Mouse (Mus musculus) MEL (cell line): ENCODE data around the gene Hist1h2af. TPM values are rescaled to one million over a fixed set of nuclear protein-coding genes. Genes with fewer than 3 reads are reported as not detected.

ENCODE experiments used
- DNase-seq: peaks from one replicate; pipeline ENCODE4 v3.0.0; 2011; ENCODE audit warnings: low read depth, low spot score
- H3K27ac ChIP-seq: 2 replicates; pipeline ENCODE4 v1.5.1; 2012; ENCODE audit warnings: low read depth, mild to moderate bottlenecking, control low read depth, low read length, moderate library complexity; ENCODE audit not compliant: control insufficient read depth
- H3K27me3 ChIP-seq, 2 experiments: fragments of 150-350 bp in 1 of 2; sonication (generic) in 1 of 2; 2 replicates each; pipeline ENCODE4 v1.6.1; 2012; ENCODE audit warnings: low read length in 2 of 2, mild to moderate bottlenecking in 2 of 2, improper control_type of control experiment in 1 of 2, moderate library complexity in 1 of 2; ENCODE audit not compliant: insufficient read depth in 2 of 2, control insufficient read depth in 1 of 2
- H3K36me3 ChIP-seq, 2 experiments: 2 replicates each; pipeline ENCODE4 v1.6.1; 2012 to 2014; ENCODE audit warnings: low read length in 2 of 2, improper control_type of control experiment in 1 of 2, inconsistent platforms in 1 of 2, mild to moderate bottlenecking in 1 of 2; ENCODE audit not compliant: insufficient read depth in 2 of 2, control insufficient read depth in 1 of 2
- H3K4me1 ChIP-seq, 2 experiments: fragments of 150-350 bp in 1 of 2; sonication (generic) in 1 of 2; 2 replicates each; pipeline ENCODE4 v1.6.1; 2012; ENCODE audit warnings: low read length in 2 of 2, improper control_type of control experiment in 1 of 2, mild to moderate bottlenecking in 1 of 2; ENCODE audit not compliant: insufficient read depth in 2 of 2, control insufficient read depth in 1 of 2
- H3K4me3 ChIP-seq, 2 experiments: fragments of 150-350 bp in 1 of 2; sonication (generic) in 1 of 2; 2 replicates each; pipeline ENCODE4 v1.5.1; 2012; ENCODE audit warnings: low read depth in 2 of 2, low read length in 2 of 2, mild to moderate bottlenecking in 2 of 2, moderate library complexity in 2 of 2, control low read depth in 1 of 2, improper control_type of control experiment in 1 of 2; ENCODE audit not compliant: control insufficient read depth in 1 of 2, insufficient read depth in 1 of 2
- H3K79me2 ChIP-seq: 2 replicates; pipeline ENCODE4 v1.6.1; 2012; ENCODE audit warnings: mild to moderate bottlenecking, low read length, moderate library complexity; ENCODE audit not compliant: control insufficient read depth, poor library complexity, insufficient read depth
- H3K9ac ChIP-seq: 2 replicates; pipeline ENCODE4 v1.6.1; 2012; ENCODE audit warnings: low read depth, mild to moderate bottlenecking, control low read depth, low read length, moderate library complexity; ENCODE audit not compliant: control insufficient read depth, poor library complexity, severe bottlenecking
- H3K9me3 ChIP-seq: fragments of 150-350 bp; sonication (generic); replicated peaks from 2 replicates; pipeline ENCODE4 v1.6.1; 2012; ENCODE audit warnings: mild to moderate bottlenecking, low read length, improper control_type of control experiment, moderate library complexity; ENCODE audit not compliant: insufficient read depth
- CHD2 ChIP-seq: IDR thresholded peaks from 2 replicates; pipeline ENCODE4 v1.6.1; 2011; ENCODE audit warnings: low read length, improper control_type of control experiment
- EP300 ChIP-seq, 2 experiments: IDR thresholded peaks; 2 replicates each; pipeline ENCODE4 v1.6.1; 2011; ENCODE audit warnings: improper control_type of control experiment in 2 of 2, low read length in 2 of 2, low read depth in 1 of 2, mild to moderate bottlenecking in 1 of 2
- GATA1 ChIP-seq: IDR thresholded peaks from 2 replicates; pipeline ENCODE4 v1.6.1; 2011; ENCODE audit warnings: low read depth, low read length, improper control_type of control experiment
- JUND ChIP-seq: IDR thresholded peaks from 2 replicates; pipeline ENCODE4 v1.6.1; 2011; ENCODE audit warnings: low read depth, mild to moderate bottlenecking, improper control_type of control experiment, low read length
- MAFK ChIP-seq: IDR thresholded peaks from 2 replicates; pipeline ENCODE4 v1.6.1; 2011; ENCODE audit warnings: low read depth, mild to moderate bottlenecking, low read length, improper control_type of control experiment, borderline replicate concordance
- MAX ChIP-seq: IDR thresholded peaks from 2 replicates; pipeline ENCODE4 v1.6.1; 2011; ENCODE audit warnings: low read length, improper control_type of control experiment
- MEF2A ChIP-seq: IDR thresholded peaks from 2 replicates; pipeline ENCODE4 v1.6.1; 2014; ENCODE audit warnings: low read depth, mild to moderate bottlenecking, inconsistent platforms, low read length, improper control_type of control experiment; ENCODE audit not compliant: poor library complexity, insufficient replicate concordance, severe bottlenecking; ENCODE audit errors: extremely low read depth
- RCOR1 ChIP-seq: IDR thresholded peaks from 2 replicates; pipeline ENCODE4 v1.6.1; 2012; ENCODE audit warnings: low read depth, mild to moderate bottlenecking, inconsistent platforms, low read length, improper control_type of control experiment
- TBP ChIP-seq: IDR thresholded peaks from 2 replicates; pipeline ENCODE4 v1.8.0; 2011; ENCODE audit warnings: low read depth, low read length, improper control_type of control experiment
- TCF12 ChIP-seq: IDR thresholded peaks from 2 replicates; pipeline ENCODE4 v1.6.1; 2014; ENCODE audit warnings: low read depth, mild to moderate bottlenecking, inconsistent platforms, low read length, improper control_type of control experiment, moderate library complexity
- UBTF ChIP-seq: IDR thresholded peaks from 2 replicates; pipeline ENCODE4 v1.6.1; 2012; ENCODE audit warnings: low read depth, mild to moderate bottlenecking, inconsistent platforms, low read length, improper control_type of control experiment, moderate library complexity, borderline replicate concordance; ENCODE audit not compliant: insufficient read depth
- polyA plus RNA-seq, 2 experiments: library from polyadenylated mRNA; stranded (reverse) in 1 of 2; unstranded in 1 of 2; fragments of >175 nt in 1 of 2; fragments of >200 nt in 1 of 2; gene quantifications; 2 replicates each; pipeline versions ENCODE4 v1.2.1 to v1.2.4; 2012; ENCODE audit warnings: low replicate concordance in 2 of 2, low read depth in 1 of 2; ENCODE audit not compliant: insufficient read length in 2 of 2, insufficient read depth in 1 of 2, missing spikeins in 1 of 2
- total RNA-seq: library from RNA; depleted of rRNA; stranded (reverse); fragments of 300-350 nt; gene quantifications from 2 replicates; pipeline ENCODE4 v1.2.3, GENCODE M21; 2012

The Hist1h2af gene
- total and polyA plus RNA-seq, 3 experiments = 64.3 to 939 TPM; not detected in 1

DNA sequence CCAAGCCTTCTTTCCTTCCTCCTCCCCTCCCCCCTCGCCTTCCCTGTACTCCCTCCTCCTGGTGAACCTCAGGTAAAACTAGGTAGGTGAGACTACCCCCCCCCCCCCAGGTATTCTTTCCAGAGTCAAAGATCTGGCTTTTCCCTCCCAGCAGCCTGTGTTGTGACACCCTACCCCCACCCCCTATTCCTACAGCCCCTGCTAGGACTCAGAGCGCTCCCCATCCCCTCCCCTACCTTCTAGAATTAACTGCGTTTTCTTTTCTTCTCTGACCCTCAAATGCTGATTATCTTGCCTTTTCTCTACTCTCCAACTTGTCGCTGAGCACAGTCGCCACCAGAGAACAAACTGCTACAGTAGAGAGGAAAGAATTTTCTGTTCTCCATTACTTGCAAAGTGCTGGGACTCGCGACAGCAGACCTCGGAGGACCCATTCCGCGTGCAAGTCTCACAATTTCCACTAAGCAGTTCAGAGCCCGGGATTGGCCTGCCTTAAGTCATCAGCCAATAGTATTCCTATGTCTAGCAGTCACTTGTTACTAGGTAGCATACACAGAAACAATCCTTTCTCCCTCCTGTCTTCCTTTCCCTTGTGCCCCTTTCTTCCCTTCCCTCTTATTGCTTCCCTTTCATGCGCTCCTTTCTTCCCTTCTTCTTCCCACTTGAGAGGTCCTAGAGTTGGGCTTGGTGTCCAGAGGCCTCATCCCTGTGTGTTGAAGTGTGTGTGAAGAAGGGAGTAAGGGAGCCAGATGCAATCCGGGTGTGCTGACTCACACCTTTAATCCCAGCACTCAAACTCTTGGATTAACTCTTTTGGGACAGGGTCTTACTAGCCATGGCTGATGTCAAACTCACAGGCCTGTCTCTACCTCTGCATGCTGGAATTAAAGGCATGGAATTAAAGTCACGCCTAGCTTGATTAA lies 45.0 kb upstream of the Hist1h2af start, which contains the start of gene Btn2a2:
TSS of gene Btn2a2 (minus strand) at position 458 of the 923 bp plus-strand sequence.
- no peaks in the 10 kb centered on the region for H3K9me3 ChIP-seq
- peaks cover 0 to 13% of the 10 kb centered on the region in 2 experiments; a peak in 2 of 4 replicates for H3K36me3 ChIP-seq
- H3K9ac ChIP-seq = no peak within 1 kb of the TSS
- peak; percentile 80 for DNase-seq
- no peak within 1 kb of the TSS; a peak in 1 of 4 replicates for H3K4me3 ChIP-seq
- TF ChIP-seq MAX (peak; percentile 77), RCOR1 (no peak), CHD2 (peak; percentile 92)
- no peaks in the 10 kb centered on the region for H3K79me2 ChIP-seq
- no peak within 1 kb of the TSS for H3K27ac ChIP-seq
- H3K4me1 ChIP-seq = peaks cover 4 to 7% of the 10 kb centered on the region in 2 experiments
- H3K27me3 ChIP-seq = peaks cover 0 to 3% of the 10 kb centered on the region in 2 experiments; a peak in 2 of 4 replicates

DNA sequence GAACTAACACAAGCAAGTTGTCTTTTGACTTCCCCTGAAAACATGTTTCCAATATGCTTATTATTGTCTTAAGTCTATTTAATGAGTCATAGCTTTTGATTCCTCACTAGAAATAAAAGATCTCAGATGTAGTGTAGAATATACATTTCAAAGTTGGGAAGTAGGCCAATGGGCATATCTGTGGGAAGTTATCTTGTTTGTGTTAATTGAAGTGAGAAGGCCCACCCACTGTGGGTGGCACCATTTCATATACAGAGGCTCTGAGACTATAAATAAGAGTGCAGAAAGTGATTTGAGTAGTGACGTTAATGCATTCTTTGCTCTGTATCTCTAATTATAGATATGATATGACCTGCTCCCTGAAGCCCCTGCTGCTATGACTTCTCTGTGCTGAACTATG lies 42.8 kb upstream of the Hist1h2af start:
- Histone ChIP-seq H3K9me3 (no peaks in the 10 kb centered on the region), H3K79me2 (no peaks in the 10 kb centered on the region), H3K27ac (no peak overlapping the region), H3K4me1 (peaks cover 4 to 7% of the 10 kb centered on the region in 2 experiments), H3K9ac (no peak overlapping the region), H3K4me3 (no peak overlapping the region), H3K36me3 (peaks cover 0 to 13% of the 10 kb centered on the region in 2 experiments; a peak in 2 of 4 replicates), H3K27me3 (peaks cover 0 to 3% of the 10 kb centered on the region in 2 experiments; a peak in 2 of 4 replicates)
- TF ChIP-seq MEF2A (0 out of 2 replicates have a peak, but pooled peaks have one; percentile 6), GATA1 (peak; percentile 2; the same call in 1 of the 2 replicates), RCOR1 (peak; percentile 68; the same call in 1 of the 2 replicates), TBP (no peak), MAFK (no peak)
- TF ChIP-seq, all 39 proteins: peak for 3
- DNase-seq = peak; percentile 67

DNA sequence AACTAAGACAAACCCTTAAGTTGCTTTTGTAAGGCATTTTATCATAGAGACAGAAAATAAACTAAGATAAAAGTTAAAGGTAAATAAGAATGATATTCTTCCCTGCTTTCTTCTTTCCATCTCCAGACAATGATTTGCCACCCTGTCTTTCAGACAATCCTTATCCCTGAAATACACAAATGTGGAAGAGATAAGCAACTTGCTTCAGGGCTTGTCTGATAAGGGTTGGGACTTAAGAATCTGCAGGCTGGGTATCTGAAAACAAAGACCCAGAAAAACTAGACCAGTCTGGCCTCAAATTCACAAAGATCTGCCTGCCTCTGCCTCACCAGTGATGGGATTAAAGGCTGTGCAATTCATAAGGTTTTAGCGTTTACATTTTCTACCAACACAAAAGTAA lies 42.4 kb upstream of the Hist1h2af start:
- Histone ChIP-seq H3K4me1 (peaks cover 4 to 7% of the 10 kb centered on the region in 2 experiments), H3K27me3 (peaks cover 0 to 3% of the 10 kb centered on the region in 2 experiments; a peak in 2 of 4 replicates), H3K36me3 (peaks cover 0 to 13% of the 10 kb centered on the region in 2 experiments; a peak in 2 of 4 replicates), H3K9me3 (no peaks in the 10 kb centered on the region), H3K79me2 (no peaks in the 10 kb centered on the region), H3K27ac (no peak overlapping the region), H3K9ac (no peak overlapping the region), H3K4me3 (no peak overlapping the region)
- peak; percentile 26 for DNase-seq
- TF ChIP-seq EP300 (IDR thresholded peaks at IDR 0.05; ENCODE audit: low read depth in 1 of 2, low read length in 2 of 2) (peak; percentile 40 to 42; a peak in 1 of 4 replicates), UBTF (no peak), GATA1 (peak; percentile 83), TCF12 (peak; percentile 65), JUND (no peak)
